Mouse (Mus musculus) neural tube, embryonic 13.5 days (tissue): Measurements from ENCODE around the gene Ube2u. TPM values are rescaled to one million over a fixed set of nuclear protein-coding genes. Genes with fewer than 3 reads are reported as not detected.
A peak's percentile ranks its signal among the peaks of the same experiment; 100 is the strongest.
"Not testable (repeated sequence)": the region's sequence is repeated elsewhere in the genome, so short reads cannot be mapped to it uniquely, and the experiment has no call there.

Experiments
- ATAC-seq: fragments of 200-750 bp; cut with Nextera tagmentation; 2 replicates; pipeline ENCODE4 v1.8.0; 2017; ENCODE audit warnings: low read depth, mild to moderate bottlenecking, moderate TSS enrichment, moderate library complexity
- H3K27ac ChIP-seq: fragments of 300-500 bp; sonication (generic); replicated peaks from 2 replicates; pipeline ENCODE4 v1.5.1; 2015; ENCODE audit warnings: moderate library complexity, mild to moderate bottlenecking, inconsistent platforms
- H3K27me3 ChIP-seq: fragments of 300-500 bp; sonication (generic); 2 replicates; pipeline ENCODE4 v1.6.1; 2015; ENCODE audit warnings: mild to moderate bottlenecking, inconsistent platforms
- H3K36me3 ChIP-seq: fragments of 300-500 bp; sonication (generic); 2 replicates; pipeline ENCODE4 v1.6.1; 2015; ENCODE audit warnings: mild to moderate bottlenecking, inconsistent platforms
- H3K4me1 ChIP-seq: fragments of 300-500 bp; sonication (generic); replicated peaks from 2 replicates; pipeline ENCODE4 v1.6.1; 2015; ENCODE audit warnings: inconsistent platforms
- H3K4me2 ChIP-seq: fragments of 300-500 bp; sonication (generic); 2 replicates; pipeline ENCODE4 v1.6.1; 2015; ENCODE audit warnings: inconsistent platforms, mild to moderate bottlenecking, moderate library complexity
- H3K4me3 ChIP-seq: fragments of 300-500 bp; sonication (generic); 2 replicates; pipeline ENCODE4 v1.5.1; 2015; ENCODE audit warnings: mild to moderate bottlenecking, inconsistent platforms
- H3K9ac ChIP-seq: fragments of 300-500 bp; sonication (generic); 2 replicates; pipeline ENCODE4 v1.6.1; 2015; ENCODE audit warnings: moderate library complexity, mild to moderate bottlenecking, inconsistent platforms
- H3K9me3 ChIP-seq: fragments of 300-500 bp; sonication (generic); 2 replicates; pipeline ENCODE4 v1.6.1; 2016; ENCODE audit warnings: inconsistent platforms
- WGBS: fragments of 180-500 bp; shearing (Covaris S2); methylation state at CpG from one replicate; pipeline ENCODE4 v1.1.7; 2015; 5-methylcytosine and 5-hydroxymethylcytosine counted together
- polyA plus RNA-seq: library from polyadenylated mRNA; unstranded; fragments of >200 nt; fragmentation: Nextera tagmentation; extraction: Ambion mirVana; gene quantifications from 2 replicates; pipeline ENCODE4 v1.2.1, GENCODE M21; 2015

The Ube2u gene
- 0.17 and 0.44 TPM in 2 replicates for polyA plus RNA-seq

GRCm38 (mm10) chr4:100478592-100479321, at the start of gene Ube2u:
Gene Ube2u, plus strand, starts transcription at chr4:100478849.
- H3K4me3 ChIP-seq: peak within 1 kb of the TSS; percentile 23
- peak within 1 kb of the TSS; percentile 52 for H3K4me2 ChIP-seq
- H3K36me3 ChIP-seq: no peaks in the 10 kb centered on the region
- WGBS: 38% methylated on average over 15 of the region's 15 CpGs
- peak; percentile 94 for ATAC-seq
- H3K27ac ChIP-seq: no peak within 1 kb of the TSS
- peaks cover 13% of the 10 kb centered on the region for H3K4me1 ChIP-seq
- H3K9me3 ChIP-seq: no peaks in the 10 kb centered on the region
- H3K27me3 ChIP-seq: no peaks in the 10 kb centered on the region
- H3K9ac ChIP-seq: 0 out of 2 replicates have a peak within 1 kb of the TSS, but pooled peaks have one; percentile 26

GRCm38 (mm10) chr4:100429371-100429900, 49.2 kb upstream of the Ube2u start:
- Histone ChIP-seq H3K4me3 (no peak overlapping the region), H3K27ac (no peak overlapping the region), H3K27me3 (no peaks in the 10 kb centered on the region), H3K9me3 (no peaks in the 10 kb centered on the region), H3K9ac (no peak overlapping the region), H3K4me2 (no peak overlapping the region), H3K4me1 (no peaks in the 10 kb centered on the region), H3K36me3 (no peaks in the 10 kb centered on the region)
- ATAC-seq: no peak
- WGBS: 72% methylated on average over 2 of the region's 2 CpGs

- Histone ChIP-seq H3K4me1 (no peaks in the 10 kb centered on the region), H3K4me3 (no peak overlapping the region), H3K9me3 (no peaks in the 10 kb centered on the region; the same call in 1 of the 2 replicates), H3K4me2 (no peak overlapping the region), H3K36me3 (no peaks in the 10 kb centered on the region), H3K9ac (no peak overlapping the region), H3K27me3 (no peaks in the 10 kb centered on the region), H3K27ac (no peak overlapping the region)
- no peak for ATAC-seq
- WGBS: 57% methylated on average over 8 of the region's 8 CpGs
These were observed 43.1 kb upstream of the Ube2u start for GRCm38 (mm10) chr4:100435281-100436168.

- Histone ChIP-seq H3K27me3 (no peaks in the 10 kb centered on the region), H3K9ac (no peak overlapping the region), H3K9me3 (no peaks in the 10 kb centered on the region; the same call in 1 of the 2 replicates), H3K4me2 (no peak overlapping the region), H3K27ac (no peak overlapping the region), H3K4me1 (no peaks in the 10 kb centered on the region), H3K4me3 (no peak overlapping the region), H3K36me3 (no peaks in the 10 kb centered on the region)
- no peak for ATAC-seq
- 75% methylated on average over 4 of the region's 4 CpGs for WGBS
These were observed 42.5 kb upstream of the Ube2u start for GRCm38 (mm10) chr4:100436169-100436547.

- Histone ChIP-seq H3K27ac (no peak overlapping the region), H3K36me3 (no peaks in the 10 kb centered on the region), H3K4me3 (no peak overlapping the region), H3K27me3 (no peaks in the 10 kb centered on the region), H3K9ac (no peak overlapping the region), H3K4me2 (no peak overlapping the region), H3K4me1 (no peaks in the 10 kb centered on the region), H3K9me3 (peaks cover 3% of the 10 kb centered on the region)
- ATAC-seq: no peak
- 65% methylated on average over 3 of the region's 3 CpGs for WGBS
These were observed 31.8 kb upstream of the Ube2u start for GRCm38 (mm10) chr4:100446897-100447296.

- no peak for ATAC-seq
- Histone ChIP-seq H3K27ac (no peak overlapping the region), H3K27me3 (no peaks in the 10 kb centered on the region), H3K4me1 (no peaks in the 10 kb centered on the region), H3K9ac (no peak overlapping the region), H3K4me2 (no peak overlapping the region), H3K36me3 (no peaks in the 10 kb centered on the region), H3K9me3 (no peaks in the 10 kb centered on the region), H3K4me3 (no peak overlapping the region)
- WGBS: 55% methylated on average over 9 of the region's 9 CpGs
These were observed 16.0 kb upstream of the Ube2u start for GRCm38 (mm10) chr4:100462493-100463120.

- no peak for ATAC-seq
- 92% methylated on average over 3 of the region's 3 CpGs for WGBS
- no peaks in the 10 kb centered on the region for H3K4me1 ChIP-seq
These were observed 9.8 kb downstream of the Ube2u start for GRCm38 (mm10) chr4:100488447-100488846.

GRCm38 (mm10) chr4:100495176-100495575, 16.5 kb downstream of the Ube2u start:
- Histone ChIP-seq H3K4me2 (no peak overlapping the region), H3K4me3 (no peak overlapping the region), H3K4me1 (no peaks in the 10 kb centered on the region), H3K36me3 (no peaks in the 10 kb centered on the region), H3K9me3 (no peaks in the 10 kb centered on the region), H3K27me3 (no peaks in the 10 kb centered on the region), H3K27ac (no peak overlapping the region), H3K9ac (no peak overlapping the region)
- 95% methylated on average over 3 of the region's 3 CpGs for WGBS
- no peak for ATAC-seq

More at GRCm38 (mm10) chr4:100488447-100488846, 9.8 kb downstream of the Ube2u start:
- Histone ChIP-seq H3K27ac (no peak overlapping the region), H3K9me3 (no peaks in the 10 kb centered on the region), H3K36me3 (no peaks in the 10 kb centered on the region), H3K4me2 (no peak overlapping the region), H3K4me3 (no peak overlapping the region), H3K9ac (no peak overlapping the region), H3K27me3 (no peaks in the 10 kb centered on the region)

GRCm38 (mm10) chr4:100496521-100496920, 17.9 kb downstream of the Ube2u start:
- WGBS: 100% methylated on average over 1 of the region's 1 CpGs
- H3K27ac ChIP-seq: no peak overlapping the region
- no peak overlapping the region for H3K9ac ChIP-seq
- H3K4me1 ChIP-seq: no peaks in the 10 kb centered on the region
- no peak overlapping the region for H3K4me2 ChIP-seq
- H3K27me3 ChIP-seq: no peaks in the 10 kb centered on the region
- no peak for ATAC-seq
- H3K4me3 ChIP-seq: no peak overlapping the region
- H3K36me3 ChIP-seq: no peaks in the 10 kb centered on the region
- H3K9me3 ChIP-seq: no peaks in the 10 kb centered on the region

- WGBS: 57% methylated on average over 6 of the region's 6 CpGs
- Histone ChIP-seq H3K9ac (no peak overlapping the region), H3K9me3 (no peaks in the 10 kb centered on the region), H3K4me3 (no peak overlapping the region), H3K27me3 (no peaks in the 10 kb centered on the region), H3K4me1 (no peaks in the 10 kb centered on the region), H3K36me3 (no peaks in the 10 kb centered on the region), H3K27ac (no peak overlapping the region), H3K4me2 (no peak overlapping the region)
- no peak for ATAC-seq
These were observed 19.5 kb downstream of the Ube2u start for GRCm38 (mm10) chr4:100498192-100498591.

- H3K27ac ChIP-seq, ATAC-seq, H3K36me3 ChIP-seq, H3K9me3 ChIP-seq, H3K4me2 ChIP-seq, H3K27me3 ChIP-seq, H3K4me1 ChIP-seq, H3K4me3 ChIP-seq, H3K9ac ChIP-seq: not testable (repeated sequence)
- WGBS: 81% methylated on average over 7 of the region's 7 CpGs
These were observed 20.5 kb downstream of the Ube2u start for GRCm38 (mm10) chr4:100499037-100499601.
